Mouse (Mus musculus) megakaryocyte progenitor cell, adult 5-6 weeks (primary cell): ENCODE measurements around the gene Tgfbr2. TPM values are rescaled to one million over a fixed set of nuclear protein-coding genes. Genes with fewer than 3 reads are reported as not detected.

Experiments
- ATAC-seq: replicated peaks from 2 replicates; pipeline ENCODE4 v1.8.0; 2016; ENCODE audit warnings: mild to moderate bottlenecking, moderate TSS enrichment, inconsistent platforms; ENCODE audit not compliant: poor library complexity
- total RNA-seq, 2 experiments: library from RNA; stranded (forward) in 1 of 2; stranded (reverse) in 1 of 2; fragments of 157-497, 149-512 nt in 1 of 2; fragments of 200-1000 nt in 1 of 2; gene quantifications; 2 replicates each; pipeline versions ENCODE4 v1.2.3 to v1.2.4; 2015 to 2017

Tgfbr2 gene
- total RNA-seq, 2 experiments from 2014 or later = 5.9 to 8.3 TPM

DNA sequence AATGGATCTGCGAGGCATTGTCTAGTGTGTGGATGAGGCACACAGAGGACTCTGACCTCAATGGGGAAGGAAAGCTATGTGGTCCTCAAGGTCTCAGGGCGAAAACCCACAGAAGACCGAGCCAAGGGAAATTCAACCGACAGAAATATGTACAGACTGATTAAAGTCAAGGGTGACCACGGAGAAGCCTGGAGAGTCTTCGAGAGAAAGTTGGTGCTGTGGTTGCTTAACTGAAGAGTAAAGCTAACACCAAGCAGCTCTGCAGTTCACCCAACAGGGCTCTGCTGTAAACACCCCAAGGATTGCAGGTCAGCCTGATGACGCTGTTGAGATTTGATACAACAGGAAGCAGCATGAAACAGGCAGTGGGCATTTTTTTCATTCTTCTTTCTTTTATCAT is 14.3 kb downstream of the Tgfbr2 start:
- ATAC-seq = peak; percentile 62

DNA sequence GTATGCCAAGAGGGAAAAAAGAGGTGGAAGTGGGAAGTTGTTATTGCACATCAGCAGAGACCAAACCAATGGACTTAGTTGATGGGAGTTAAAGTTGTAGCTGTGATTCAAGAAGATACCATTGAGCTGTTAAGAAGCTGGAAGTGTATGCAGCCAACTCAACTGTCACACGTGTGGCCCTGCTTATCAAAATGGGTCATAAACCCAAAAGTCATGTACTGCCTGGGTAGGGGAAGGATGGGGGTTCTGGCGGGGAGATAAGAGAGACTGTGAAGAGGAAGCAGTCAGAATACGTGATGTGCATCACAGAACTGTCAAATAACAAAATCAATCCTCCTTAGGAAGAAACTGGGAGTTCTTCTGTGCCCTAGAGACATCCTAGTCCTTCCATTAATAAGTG is 15.1 kb downstream of the Tgfbr2 start:
- peak; percentile 72 for ATAC-seq

DNA sequence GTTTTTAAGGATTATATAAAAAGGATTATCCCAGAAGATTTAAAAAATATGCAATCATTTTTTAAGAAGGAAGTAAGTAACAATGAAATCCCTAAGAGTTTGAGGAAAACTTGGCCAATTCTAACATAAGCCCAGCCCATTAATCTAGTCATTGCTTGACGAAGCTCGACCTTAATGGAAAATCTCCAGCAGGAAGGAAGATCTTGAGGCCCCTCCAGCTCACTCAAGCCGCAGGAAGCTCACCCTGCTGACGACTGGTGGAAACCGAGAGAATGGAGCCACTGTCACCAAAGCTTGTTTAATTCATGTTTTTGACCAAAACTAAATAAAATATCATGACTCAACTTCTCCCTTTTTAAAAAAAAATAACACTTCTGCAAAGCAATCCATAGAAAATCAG is 18.7 kb downstream of the Tgfbr2 start:
- no peak for ATAC-seq

DNA sequence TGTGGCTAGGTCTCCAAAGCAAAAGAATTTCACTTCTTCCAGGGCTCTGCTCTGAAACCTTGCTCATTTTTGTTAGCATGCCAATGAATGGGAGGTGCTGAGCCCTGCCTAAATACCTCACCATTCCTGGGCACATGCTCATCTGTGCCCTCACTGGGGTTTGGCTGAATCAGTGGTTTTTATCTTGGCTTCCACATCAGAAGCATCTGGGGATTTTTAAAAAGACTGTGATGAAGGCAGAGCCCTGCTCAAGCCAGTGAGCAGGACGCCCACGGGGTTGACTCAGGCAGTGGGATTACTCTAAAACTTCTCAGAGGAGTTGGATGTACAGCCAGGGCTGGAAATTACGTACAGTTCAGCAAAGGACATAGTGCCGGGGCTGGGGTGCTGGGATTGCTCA is 22.3 kb downstream of the Tgfbr2 start:
- ATAC-seq = peak; percentile 21; the same call in 1 of the 2 replicates

DNA sequence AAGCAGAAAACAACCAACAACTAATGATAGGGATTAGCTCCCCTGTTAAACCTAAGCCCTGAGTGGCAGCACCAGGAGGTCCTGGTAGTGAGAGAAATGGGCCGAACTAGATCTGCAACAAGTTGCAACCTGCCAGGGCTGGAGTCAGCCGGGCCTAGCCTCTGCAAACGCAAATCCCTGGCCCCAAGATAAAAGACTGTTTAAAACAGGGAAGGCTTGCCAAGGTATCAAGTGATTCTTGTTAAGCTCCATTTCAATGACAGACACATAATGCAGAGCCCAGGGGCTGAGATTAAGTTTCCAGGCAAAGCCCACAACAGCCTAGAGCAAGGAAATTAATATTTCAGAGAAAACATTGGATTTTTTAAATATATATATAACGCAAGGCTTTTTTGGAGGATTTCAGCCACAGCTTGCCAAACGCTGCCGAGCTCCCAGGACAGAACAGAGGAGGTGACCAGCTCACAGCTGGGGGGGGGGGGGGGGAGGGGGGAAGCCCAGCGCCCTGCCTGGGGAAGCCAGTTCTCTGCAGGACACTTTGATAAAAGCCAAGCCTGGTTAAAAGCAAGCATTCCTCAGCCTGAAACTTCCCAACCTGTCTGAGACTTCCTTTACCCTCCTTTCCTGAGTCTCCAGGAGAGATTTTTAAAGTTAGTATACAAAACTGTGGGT is 24.3 kb downstream of the Tgfbr2 start:
- ATAC-seq = no peak

GRCm38 (mm10) chr9:116148809-116149208 is 26.4 kb downstream of the Tgfbr2 start:
- no peak for ATAC-seq

GRCm38 (mm10) chr9:116146235-116146634 is 28.9 kb downstream of the Tgfbr2 start:
- ATAC-seq = no peak

GRCm38 (mm10) chr9:116145231-116145641 is 29.9 kb downstream of the Tgfbr2 start:
- ATAC-seq = peak; percentile 80

GRCm38 (mm10) chr9:116140422-116140821 is 34.7 kb downstream of the Tgfbr2 start:
- ATAC-seq = no peak

DNA sequence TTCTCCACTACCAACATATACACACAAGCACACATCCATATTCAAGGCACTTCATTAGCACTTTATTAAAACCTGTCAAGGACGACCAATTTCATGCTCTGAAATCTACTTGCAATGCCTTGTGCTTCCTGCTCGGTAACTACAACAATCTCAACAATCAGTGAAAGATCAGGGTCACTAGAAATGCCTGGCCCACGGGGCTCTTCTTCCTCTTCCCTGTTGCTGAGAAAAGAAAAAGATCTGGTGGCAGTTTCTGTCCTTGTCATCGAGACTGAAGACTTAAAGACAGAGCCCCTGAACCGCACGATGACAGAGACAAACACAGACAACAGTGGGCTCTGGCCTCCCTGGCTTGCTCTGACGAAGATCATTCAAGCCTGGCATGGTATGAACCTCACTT is 35.6 kb downstream of the Tgfbr2 start:
- no peak for ATAC-seq

DNA sequence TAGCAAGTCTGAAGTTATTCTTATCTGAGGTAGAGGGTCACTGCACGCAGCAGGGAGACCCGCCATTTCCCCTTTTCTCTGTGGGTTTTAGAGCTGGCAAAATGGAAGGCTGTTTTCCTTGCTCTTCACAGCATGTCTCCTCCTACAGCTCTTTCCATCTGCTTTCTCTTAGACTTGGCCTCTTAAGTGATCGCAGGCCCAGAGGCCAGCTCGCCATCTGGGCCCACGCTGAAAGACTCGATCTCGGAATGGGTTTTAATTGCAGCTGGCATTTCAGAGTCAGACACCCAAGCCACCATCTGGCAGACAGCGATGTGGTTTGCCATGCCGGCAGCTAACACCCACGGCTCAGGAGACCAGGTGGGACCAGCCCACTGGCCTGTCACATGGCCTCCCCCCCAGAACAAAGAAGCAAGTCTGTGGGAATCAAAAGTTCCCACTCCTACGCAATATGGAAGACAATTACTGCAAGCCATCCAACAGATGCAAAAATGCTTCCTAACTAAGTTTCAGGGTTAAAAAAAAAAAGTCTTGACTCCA is 36.5 kb downstream of the Tgfbr2 start:
- ATAC-seq = peak; percentile 56

- no peak for ATAC-seq
Observed at GRCm38 (mm10) chr9:116137645-116138044, 37.5 kb downstream of the Tgfbr2 start.

- ATAC-seq = no peak
Observed at GRCm38 (mm10) chr9:116136811-116137210, 38.3 kb downstream of the Tgfbr2 start.

- ATAC-seq = no peak
Observed at GRCm38 (mm10) chr9:116136146-116136545, 39.0 kb downstream of the Tgfbr2 start.

- ATAC-seq = peak; percentile 30; the same call in 1 of the 2 replicates
Observed at GRCm38 (mm10) chr9:116134488-116134887, 40.7 kb downstream of the Tgfbr2 start.

GRCm38 (mm10) chr9:116133312-116133980 is 41.7 kb downstream of the Tgfbr2 start:
- peak; percentile 25 for ATAC-seq

DNA sequence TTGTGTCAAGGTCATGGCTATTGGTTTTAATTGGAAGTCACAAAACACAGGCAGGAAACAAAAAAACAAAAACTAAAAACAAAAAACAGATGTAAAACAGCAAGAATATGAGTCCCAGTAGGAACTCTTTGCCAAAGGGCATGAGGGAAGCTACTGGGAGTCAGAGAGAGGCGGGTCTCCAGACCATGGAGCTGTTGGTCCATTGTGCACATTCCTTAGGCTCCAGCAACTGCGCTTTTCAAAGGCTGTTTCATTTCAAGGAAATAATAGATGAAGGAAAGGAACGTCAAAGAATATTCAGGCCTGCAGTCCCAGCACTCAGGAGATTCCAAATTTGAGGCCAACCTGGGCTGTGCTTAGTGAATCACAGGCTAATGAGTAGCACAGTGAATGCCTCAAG is 46.3 kb downstream of the Tgfbr2 start:
- ATAC-seq = no peak

DNA sequence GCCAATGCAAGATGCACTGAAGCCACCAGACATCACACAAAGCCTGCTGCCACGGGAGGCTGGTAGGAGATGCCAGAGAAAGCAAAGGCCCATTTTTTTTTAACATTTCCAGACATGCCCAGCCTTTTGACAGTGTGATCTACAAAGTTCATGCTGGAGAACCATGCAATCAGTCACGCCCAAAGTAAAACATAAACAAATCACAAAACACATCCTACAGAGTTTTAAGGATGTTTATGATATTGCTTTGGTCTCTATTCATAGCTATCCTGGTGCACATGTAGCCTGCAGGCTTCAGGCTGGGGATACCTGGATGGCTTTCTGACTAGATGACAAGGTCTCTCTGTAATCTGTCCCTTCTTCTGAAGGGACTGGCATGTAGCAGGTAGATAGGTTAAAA is 46.8 kb downstream of the Tgfbr2 start:
- ATAC-seq = no peak

DNA sequence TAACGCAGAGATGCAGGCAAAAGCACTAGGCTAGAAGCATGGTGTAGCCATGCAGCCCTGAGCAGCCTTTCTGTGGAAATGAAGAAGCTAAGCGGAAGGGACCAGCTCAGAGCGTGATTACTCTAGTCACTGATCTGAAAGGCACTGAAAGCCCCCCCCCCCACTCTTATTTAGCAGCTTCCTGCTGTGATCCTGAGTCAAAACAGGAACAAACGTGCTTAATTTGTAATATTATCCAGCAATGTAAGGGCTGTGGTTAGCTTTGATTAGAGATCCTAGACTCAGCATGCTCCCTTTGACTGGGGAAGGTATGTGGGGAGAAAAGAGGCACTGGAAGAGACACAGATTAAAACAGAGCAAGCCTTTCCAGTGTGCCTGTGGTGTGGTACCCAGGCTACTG is 48.7 kb downstream of the Tgfbr2 start:
- no peak for ATAC-seq

GRCm38 (mm10) chr9:116122969-116123589 is 52.1 kb downstream of the Tgfbr2 start:
- ATAC-seq = peak; percentile 43

DNA sequence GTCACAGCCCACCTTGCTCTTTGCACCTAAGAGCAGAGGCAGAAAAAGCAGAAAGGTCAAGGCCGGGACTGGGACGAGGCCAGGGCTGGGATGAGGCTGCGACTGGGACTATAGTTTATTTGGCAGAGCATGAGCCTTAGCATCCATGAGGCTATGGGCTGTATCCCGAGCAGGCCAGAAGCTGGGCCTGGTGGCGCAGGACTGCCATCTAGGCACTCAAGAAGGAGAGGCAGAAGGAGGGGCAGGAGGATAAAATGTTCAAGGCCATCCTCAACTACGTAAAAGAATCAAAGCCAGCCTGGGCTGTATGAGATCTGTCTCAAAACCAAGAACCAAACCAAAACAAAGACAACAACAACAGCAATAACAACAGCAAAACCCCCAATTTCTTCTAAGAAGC is 52.6 kb downstream of the Tgfbr2 start:
- no peak for ATAC-seq

DNA sequence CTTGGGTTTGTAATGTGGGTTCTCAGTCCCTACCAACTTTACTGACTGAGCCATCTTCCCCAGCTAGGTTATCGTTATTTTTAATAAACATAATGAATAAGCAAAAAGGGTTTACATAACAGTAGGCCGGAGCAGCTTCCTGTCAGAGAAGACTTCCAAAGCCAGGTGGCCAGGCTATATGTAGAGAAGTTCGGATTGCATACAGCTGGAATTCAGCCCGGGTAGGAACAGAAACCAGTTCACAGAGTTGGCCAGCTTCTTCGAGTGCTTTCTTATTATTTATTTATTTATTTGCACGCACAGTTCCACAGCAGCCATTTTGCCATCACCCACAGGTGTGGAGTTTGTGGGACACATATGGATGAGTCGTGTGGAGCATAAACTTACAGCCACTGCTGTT is 53.7 kb downstream of the Tgfbr2 start:
- ATAC-seq = peak; percentile 32; the same call in 1 of the 2 replicates
